15 mouse cellular contexts compared by ENCODE assay signal in genomic region chr7:94697214-94697613, GRCm38 (mm10).
"Had no signal": no experiment of that assay in that cellular context is flagged by ENCODE, and none has a peak within 500 bp of the region (broad histone marks: within the 10 kb centered on the region; RNA-seq: fewer than 3 reads in every experiment).

No protein-coding gene starts in this region.

- ATAC-seq: liver, embryonic 12.5 days had no signal

- H3K9me3 ChIP-seq: limb, embryonic 15.5 days; liver, embryonic 12.5 days; megakaryocyte, embryonic 14.5 days had no signal

- H3K27me3 ChIP-seq: limb, embryonic 15.5 days; liver, embryonic 12.5 days; megakaryocyte, embryonic 14.5 days had no signal

- H3K27ac ChIP-seq: kidney, postnatal 0 days; limb, embryonic 15.5 days; liver, embryonic 12.5 days had no signal

- DNase-seq: kidney, adult 11 months; kidney, adult 9 months; kidney, postnatal 36 days; layer of hippocampus, adult 9-11 months; layer of hippocampus, postnatal 36 days; lung, embryonic 14.5 days; lung, postnatal 10 days; lung, postnatal 4 days; spleen, adult 18-20 months; thymus, adult 18-20 months; thymus, postnatal 14 days had no signal

- H3K4me1 ChIP-seq: limb, embryonic 15.5 days; liver, embryonic 12.5 days; megakaryocyte, embryonic 14.5 days had no signal

- H3K36me3 ChIP-seq: limb, embryonic 15.5 days; liver, embryonic 12.5 days had no signal

- H3K4me2 ChIP-seq: limb, embryonic 15.5 days; liver, embryonic 12.5 days; lung, embryonic 14.5 days had no signal

- H3K4me3 ChIP-seq: limb, embryonic 15.5 days; liver, embryonic 12.5 days; megakaryocyte, embryonic 14.5 days had no signal

- H3K9ac ChIP-seq: limb, embryonic 15.5 days; liver, embryonic 12.5 days; lung, embryonic 14.5 days had no signal
